16 mouse cellular contexts compared by ENCODE assay signal in the genomic region with DNA sequence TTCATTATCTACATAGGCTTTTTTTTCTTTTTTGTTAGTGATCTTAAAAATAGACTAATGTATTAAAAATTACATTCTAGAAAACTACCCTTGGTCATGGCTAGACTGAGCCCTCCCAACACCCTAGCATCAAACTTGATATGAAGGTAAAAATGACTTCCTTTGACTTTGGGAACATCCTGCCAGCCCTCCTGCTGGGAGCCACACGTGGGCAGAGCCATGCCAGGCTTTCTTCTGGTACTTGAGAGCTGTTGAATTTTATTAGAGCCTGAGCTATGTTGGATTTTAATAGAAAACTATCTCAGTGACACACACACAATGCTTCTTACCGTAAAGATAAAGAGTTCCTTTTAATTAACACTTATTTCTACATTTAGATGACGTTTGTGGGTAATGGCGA.
"Had no signal": no experiment of that assay in that cellular context is flagged by ENCODE, and none has a peak within 500 bp of the region (broad histone marks: within the 10 kb centered on the region; RNA-seq: fewer than 3 reads in every experiment).

No protein-coding gene starts in this region.

- ATAC-seq: liver, postnatal 0 days; midbrain, embryonic 13.5 days had no signal

- H3K27ac ChIP-seq: kidney, postnatal 0 days; layer of hippocampus, adult 2 months; limb, embryonic 12.5 days; liver, embryonic 13.5 days; lung, embryonic 15.5 days; macrophage; midbrain, embryonic 13.5 days; neural tube, embryonic 15.5 days; stomach, postnatal 0 days had no signal

- DNase-seq: kidney, postnatal 36 days; liver; liver, embryonic 13.5 days; liver, postnatal 0 days; lung, postnatal 14 days; right cerebral cortex, adult 18-20 months; thymus, postnatal 4 days had no signal

- H3K4me3 ChIP-seq: layer of hippocampus, adult 2 months; limb, embryonic 12.5 days; liver, embryonic 13.5 days; lung, embryonic 15.5 days; midbrain, embryonic 13.5 days; myocyte; neural tube, embryonic 15.5 days had no signal

- H3K9me3 ChIP-seq: liver, embryonic 13.5 days; lung, embryonic 15.5 days; midbrain, embryonic 13.5 days; neural tube, embryonic 15.5 days had no signal

- H3K4me1 ChIP-seq: midbrain, embryonic 13.5 days; neural tube, embryonic 15.5 days had no signal

- H3K4me2 ChIP-seq: limb, embryonic 12.5 days; liver, embryonic 13.5 days; lung, embryonic 15.5 days; midbrain, embryonic 13.5 days; neural tube, embryonic 15.5 days had no signal

- H3K27me3 ChIP-seq: limb, embryonic 12.5 days; liver, embryonic 13.5 days; lung, embryonic 15.5 days; midbrain, embryonic 13.5 days; neural tube, embryonic 15.5 days had no signal

- H3K9ac ChIP-seq: limb, embryonic 12.5 days; liver, embryonic 13.5 days; liver, postnatal 0 days; lung, embryonic 15.5 days; midbrain, embryonic 13.5 days; neural tube, embryonic 15.5 days had no signal
